Mouse (Mus musculus): ENCODE results near the gene Ddx39b. TPM values are rescaled to one million over a fixed set of nuclear protein-coding genes. Genes with fewer than 3 reads are reported as not detected.
A peak's percentile ranks its signal among the peaks of the same experiment; 100 is the strongest.
"Not testable (repeated sequence)": the region's sequence is repeated elsewhere in the genome, so short reads cannot be mapped to it uniquely, and the experiment has no call there.

Gene Ddx39b
- total and polyA plus RNA-seq, 2 experiments from 2014 or later = 336 to 382 TPM

DNA sequence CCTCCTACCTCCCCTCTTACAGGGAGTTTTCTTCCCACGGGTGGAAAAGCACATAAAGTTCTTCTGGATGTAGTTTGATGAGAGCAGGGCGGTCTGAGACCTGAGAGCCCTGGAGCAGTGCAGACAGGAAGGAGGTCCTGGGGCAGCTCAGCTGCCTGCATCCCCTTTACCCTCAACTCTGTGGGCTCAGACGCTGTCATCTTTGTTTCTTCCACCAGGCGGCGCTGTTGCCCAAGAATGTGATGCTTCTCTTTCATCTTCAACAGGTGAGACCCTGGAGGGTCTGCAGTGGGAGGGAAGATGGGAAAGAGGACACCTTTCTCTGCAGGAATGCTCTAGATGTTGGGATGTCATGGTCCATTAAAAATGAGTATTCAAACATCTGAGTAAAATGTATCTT lies 54.2 kb downstream of the Ddx39b start:
- not testable (repeated sequence) for H3K4me1 ChIP-seq (ENCODE audit: insufficient read depth); H3K4me2 ChIP-seq (ENCODE audit: low read depth); H3K36me3 ChIP-seq (ENCODE audit: insufficient read depth); H3K9ac ChIP-seq; H3K27ac ChIP-seq (ENCODE audit: low read depth, low read length); H3K4me3 ChIP-seq (ENCODE audit: low read depth, low read length); H3K27me3 ChIP-seq (ENCODE audit: insufficient read depth, low read length); H3K9me3 ChIP-seq (ENCODE audit: low read length); ATAC-seq
- 6% methylated on average over 5 of the region's 5 CpGs for WGBS
- TF ChIP-seq CTCF (IDR thresholded peaks at IDR 0.05; ENCODE audit: low read depth) = peak; percentile 80
- peak; percentile 18 for DNase-seq

DNA sequence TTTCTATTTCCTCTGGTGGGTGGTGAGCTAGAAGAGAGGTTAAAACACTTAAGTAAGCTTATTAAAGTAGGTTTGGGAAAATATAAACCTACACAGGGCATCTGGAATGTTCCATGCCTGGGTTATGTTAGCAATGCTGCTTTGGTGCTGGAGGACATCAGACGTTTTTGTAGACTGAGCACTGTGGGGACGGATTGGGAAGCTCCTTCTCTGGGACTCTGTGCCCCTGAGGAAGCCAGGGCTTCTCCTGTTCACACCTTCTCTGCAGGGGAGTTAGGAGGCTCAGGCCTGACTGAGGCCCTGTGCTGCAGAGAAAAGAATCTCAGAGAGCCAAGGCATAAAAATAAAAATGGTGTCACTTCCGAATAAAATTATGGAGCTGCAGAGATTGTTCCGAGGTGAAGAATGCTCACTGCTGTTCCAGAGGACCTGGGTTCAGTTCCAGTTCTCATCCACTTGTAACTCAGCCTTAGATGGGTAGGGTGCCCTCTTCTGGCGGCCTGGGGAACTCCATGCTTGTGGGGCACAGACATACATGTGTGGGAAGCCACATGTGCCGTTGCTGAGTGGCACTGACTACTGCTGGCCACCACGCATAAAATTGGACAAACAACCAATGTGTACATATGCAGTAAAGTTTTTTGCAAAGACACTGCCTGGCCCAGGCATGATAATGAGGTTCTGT lies 58.9 kb downstream of the Ddx39b start:
- not testable (repeated sequence) for H3K27me3 ChIP-seq (ENCODE audit: insufficient read depth, low read length); DNase-seq; H3K4me3 ChIP-seq (ENCODE audit: low read depth, low read length); ATAC-seq; H3K4me2 ChIP-seq (ENCODE audit: low read depth); H3K36me3 ChIP-seq (ENCODE audit: insufficient read depth); H3K9me3 ChIP-seq (ENCODE audit: low read length); H3K27ac ChIP-seq (ENCODE audit: low read depth, low read length); H3K9ac ChIP-seq; H3K4me1 ChIP-seq (ENCODE audit: insufficient read depth)
- 88% methylated on average over 7 of the region's 7 CpGs for whole genome bisulfite sequencing

DNA sequence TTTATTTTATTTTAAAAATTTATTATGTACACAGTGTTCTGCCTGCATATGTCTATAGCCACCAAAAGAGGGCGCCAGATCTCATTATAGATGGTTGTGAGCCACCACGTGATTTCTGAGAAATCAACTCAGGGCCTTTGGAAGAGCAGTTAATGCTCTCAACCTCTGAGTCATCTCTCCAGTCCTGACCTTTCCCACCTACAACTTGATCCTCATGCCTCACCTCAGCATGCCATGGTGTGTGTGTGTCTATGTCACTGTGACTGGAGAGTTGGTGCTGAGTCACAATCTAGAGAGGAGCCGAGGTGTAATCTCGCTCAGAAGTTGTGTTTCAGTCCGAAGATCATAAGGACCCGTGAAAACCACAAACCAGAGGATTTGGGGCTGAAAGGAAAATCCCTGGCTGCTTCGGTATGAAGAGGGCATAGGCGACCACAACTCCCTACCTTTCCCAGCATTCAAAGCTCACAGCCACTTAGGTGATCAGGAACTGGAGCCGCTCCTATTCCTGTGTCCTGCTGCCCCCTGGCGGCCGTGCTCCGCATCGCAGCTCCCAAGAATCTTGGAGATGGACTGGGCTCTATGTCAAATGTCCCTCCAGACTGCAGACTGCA lies 60.2 kb downstream of the Ddx39b start:
- no peak overlapping the region for H3K4me3 ChIP-seq (ENCODE audit: low read depth, low read length)
- no peak; the same call in 1 of the 2 replicates for ATAC-seq
- TF ChIP-seq CTCF (IDR thresholded peaks at IDR 0.05; ENCODE audit: low read depth) = peak; percentile 88
- DNase-seq = peak; percentile 70
- H3K27ac ChIP-seq (ENCODE audit: low read depth, low read length) = no peak overlapping the region
- H3K9me3 ChIP-seq (ENCODE audit: low read length) = no peaks in the 10 kb centered on the region
- H3K9ac ChIP-seq = no peak overlapping the region
- no peaks in the 10 kb centered on the region for H3K36me3 ChIP-seq (ENCODE audit: insufficient read depth)
- no peaks in the 10 kb centered on the region for H3K27me3 ChIP-seq (ENCODE audit: insufficient read depth, low read length)
- no peak overlapping the region for H3K4me2 ChIP-seq (ENCODE audit: low read depth)
- 25% methylated on average over 13 of the region's 13 CpGs for WGBS
- H3K4me1 ChIP-seq (ENCODE audit: insufficient read depth) = no peaks in the 10 kb centered on the region

DNA sequence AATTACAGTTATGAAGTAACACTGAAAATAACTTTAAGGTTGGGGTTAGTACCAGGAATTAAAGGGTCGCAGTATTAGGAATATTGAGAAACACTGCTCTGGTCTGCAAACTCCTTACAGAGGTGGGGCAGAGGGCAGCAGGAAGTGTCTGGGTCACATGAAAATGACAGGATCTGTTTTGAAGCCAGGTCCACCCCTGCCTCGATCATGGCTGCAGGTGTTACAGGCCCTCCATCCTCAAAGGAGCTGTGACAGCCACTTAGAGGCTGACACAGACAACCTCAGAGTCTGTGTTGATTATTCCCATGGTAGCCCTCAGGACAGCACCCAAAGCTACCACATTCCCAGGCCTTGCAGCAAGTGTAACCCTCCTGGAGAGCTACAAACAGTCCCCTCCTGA lies 61.7 kb downstream of the Ddx39b start:
- 82% methylated on average over 2 of the region's 2 CpGs for WGBS
- Histone ChIP-seq H3K4me1 (ENCODE audit: insufficient read depth) (no peaks in the 10 kb centered on the region), H3K27me3 (ENCODE audit: insufficient read depth, low read length) (no peaks in the 10 kb centered on the region), H3K4me3 (ENCODE audit: low read depth, low read length) (no peak overlapping the region), H3K4me2 (ENCODE audit: low read depth) (no peak overlapping the region), H3K36me3 (ENCODE audit: insufficient read depth) (no peaks in the 10 kb centered on the region), H3K27ac (ENCODE audit: low read depth, low read length) (no peak overlapping the region), H3K9me3 (ENCODE audit: low read length) (no peaks in the 10 kb centered on the region), H3K9ac (no peak overlapping the region)
- TF ChIP-seq CTCF (IDR thresholded peaks at IDR 0.05; ENCODE audit: low read depth) = no peak
- DNase-seq (no peak), ATAC-seq (no peak)

Small RNA genes within 50 kb of the gene (microRNA-seq; reads per million reads assigned to microRNA genes)
- 0 reads per million in 2 experiments for gene Mir6973a
- gene Mir6974 = 0 reads per million in 2 experiments
- 0.77 to 3.5 reads per million in 2 experiments for gene Mir6975
- gene Mir8094 = 0.39 to 0.49 reads per million in 2 experiments

Other genes with a start within 250 kb of the Ddx39b start
Only the 30 nearest of the 35 such genes appear.
- 1.3 and 2.2 TPM in 2 replicates for gene Msh5, start 195.0 kb upstream of the Ddx39b start, total RNA-seq (2014; rRNA removed)
- gene Msh5, start 195.0 kb upstream of the Ddx39b start, polyA plus RNA-seq (2015; fragmentation: Nextera tagmentation; extraction: Ambion mirVana) = 1.1 and 1.3 TPM in 2 replicates
- gene Clic1, start 191.8 kb upstream of the Ddx39b start, total RNA-seq (2014; rRNA removed) = 26.8 and 29.3 TPM in 2 replicates
- gene Clic1, start 191.8 kb upstream of the Ddx39b start, polyA plus RNA-seq (2015; fragmentation: Nextera tagmentation; extraction: Ambion mirVana) = 47.9 and 50.5 TPM in 2 replicates
- gene Ddah2, start 182.7 kb upstream of the Ddx39b start, total RNA-seq (2014; rRNA removed) = 167 and 220 TPM in 2 replicates
- 261 and 299 TPM in 2 replicates for gene Ddah2, start 182.7 kb upstream of the Ddx39b start, polyA plus RNA-seq (2015; fragmentation: Nextera tagmentation; extraction: Ambion mirVana)
- not detected in 2 replicates for gene Ly6g6c, start 176.4 kb upstream of the Ddx39b start, total RNA-seq (2014; rRNA removed)
- not detected in 2 replicates for gene Ly6g6c, start 176.4 kb upstream of the Ddx39b start, polyA plus RNA-seq (2015; fragmentation: Nextera tagmentation; extraction: Ambion mirVana)
- gene Mpig6b, start 175.6 kb upstream of the Ddx39b start, total RNA-seq (2014; rRNA removed) = not detected in 2 replicates
- 0.08 TPM in 2 replicates for gene Mpig6b, start 175.6 kb upstream of the Ddx39b start, polyA plus RNA-seq (2015; fragmentation: Nextera tagmentation; extraction: Ambion mirVana)
- gene Ly6g6e, start 164.8 kb upstream of the Ddx39b start, total RNA-seq (2014; rRNA removed) = 0.38 and 3.9 TPM in 2 replicates
- gene Ly6g6e, start 164.8 kb upstream of the Ddx39b start, polyA plus RNA-seq (2015; fragmentation: Nextera tagmentation; extraction: Ambion mirVana) = 2.9 and 3.9 TPM in 2 replicates
- gene Ly6g6d, start 163.7 kb upstream of the Ddx39b start, total RNA-seq (2014; rRNA removed) = 3.8 TPM in 1 of 2 replicates, not detected in the other
- gene Ly6g6d, start 163.7 kb upstream of the Ddx39b start, polyA plus RNA-seq (2015; fragmentation: Nextera tagmentation; extraction: Ambion mirVana) = 1.2 and 1.6 TPM in 2 replicates
- 0.23 TPM in 1 of 2 replicates, not detected in the other for gene Ly6g6f, start 156.1 kb upstream of the Ddx39b start, total RNA-seq (2014; rRNA removed)
- gene Ly6g6f, start 156.1 kb upstream of the Ddx39b start, polyA plus RNA-seq (2015; fragmentation: Nextera tagmentation; extraction: Ambion mirVana) = not detected in 2 replicates
- 139 and 202 TPM in 2 replicates for gene Abhd16a, start 152.5 kb upstream of the Ddx39b start, total RNA-seq (2014; rRNA removed)
- gene Abhd16a, start 152.5 kb upstream of the Ddx39b start, polyA plus RNA-seq (2015; fragmentation: Nextera tagmentation; extraction: Ambion mirVana) = 92.8 and 96.3 TPM in 2 replicates
- not detected in 2 replicates for gene Ly6g5c, start 133.5 kb upstream of the Ddx39b start, total RNA-seq (2014; rRNA removed)
- not detected in 2 replicates for gene Ly6g5c, start 133.5 kb upstream of the Ddx39b start, polyA plus RNA-seq (2015; fragmentation: Nextera tagmentation; extraction: Ambion mirVana)
- 0.54 and 1.1 TPM in 2 replicates for gene Ly6g5b, start 126.3 kb upstream of the Ddx39b start, total RNA-seq (2014; rRNA removed)
- gene Ly6g5b, start 126.3 kb upstream of the Ddx39b start, polyA plus RNA-seq (2015; fragmentation: Nextera tagmentation; extraction: Ambion mirVana) = 0.55 and 1.1 TPM in 2 replicates
- 16.9 and 20.5 TPM in 2 replicates for gene Gpank1, start 120.3 kb upstream of the Ddx39b start, total RNA-seq (2014; rRNA removed)
- gene Gpank1, start 120.3 kb upstream of the Ddx39b start, polyA plus RNA-seq (2015; fragmentation: Nextera tagmentation; extraction: Ambion mirVana) = 19.7 and 20.8 TPM in 2 replicates
- 240 and 247 TPM in 2 replicates for gene Csnk2b, start 119.7 kb upstream of the Ddx39b start, total RNA-seq (2014; rRNA removed)
- 334 and 335 TPM in 2 replicates for gene Csnk2b, start 119.7 kb upstream of the Ddx39b start, polyA plus RNA-seq (2015; fragmentation: Nextera tagmentation; extraction: Ambion mirVana)
- 15.3 and 26.2 TPM in 2 replicates for gene D17H6S53E, start 115.4 kb upstream of the Ddx39b start, total RNA-seq (2014; rRNA removed)
- gene D17H6S53E, start 115.4 kb upstream of the Ddx39b start, polyA plus RNA-seq (2015; fragmentation: Nextera tagmentation; extraction: Ambion mirVana) = 7.4 and 8.0 TPM in 2 replicates
- gene Apom, start 109.7 kb upstream of the Ddx39b start, total RNA-seq (2014; rRNA removed) = 0.71 and 0.77 TPM in 2 replicates
- gene Apom, start 109.7 kb upstream of the Ddx39b start, polyA plus RNA-seq (2015; fragmentation: Nextera tagmentation; extraction: Ambion mirVana) = not detected in 2 replicates
- 285 and 340 TPM in 2 replicates for gene Bag6, start 106.6 kb upstream of the Ddx39b start, total RNA-seq (2014; rRNA removed)
- gene Bag6, start 106.6 kb upstream of the Ddx39b start, polyA plus RNA-seq (2015; fragmentation: Nextera tagmentation; extraction: Ambion mirVana) = 68.2 and 71.9 TPM in 2 replicates
- gene Prrc2a, start 76.8 kb upstream of the Ddx39b start, total RNA-seq (2014; rRNA removed) = 112 and 155 TPM in 2 replicates
- gene Prrc2a, start 76.8 kb upstream of the Ddx39b start, polyA plus RNA-seq (2015; fragmentation: Nextera tagmentation; extraction: Ambion mirVana) = 56.7 and 85.3 TPM in 2 replicates
- gene Aif1, start 65.7 kb upstream of the Ddx39b start, total RNA-seq (2014; rRNA removed) = 1.9 and 3.6 TPM in 2 replicates
- gene Aif1, start 65.7 kb upstream of the Ddx39b start, polyA plus RNA-seq (2015; fragmentation: Nextera tagmentation; extraction: Ambion mirVana) = 8.4 and 10.0 TPM in 2 replicates
- 15.7 and 17.4 TPM in 2 replicates for gene Lst1, start 53.3 kb upstream of the Ddx39b start, total RNA-seq (2014; rRNA removed)
- 11.4 and 12.7 TPM in 2 replicates for gene Lst1, start 53.3 kb upstream of the Ddx39b start, polyA plus RNA-seq (2015; fragmentation: Nextera tagmentation; extraction: Ambion mirVana)
- gene Ltb, start 47.3 kb upstream of the Ddx39b start, total RNA-seq (2014; rRNA removed) = 0.76 and 1.1 TPM in 2 replicates
- gene Ltb, start 47.3 kb upstream of the Ddx39b start, polyA plus RNA-seq (2015; fragmentation: Nextera tagmentation; extraction: Ambion mirVana) = 0.64 and 1.1 TPM in 2 replicates
- gene Tnf, start 39.7 kb upstream of the Ddx39b start, total RNA-seq (2014; rRNA removed) = 0.71 TPM in 1 of 2 replicates, not detected in the other
- 0.09 TPM in 1 of 2 replicates, not detected in the other for gene Tnf, start 39.7 kb upstream of the Ddx39b start, polyA plus RNA-seq (2015; fragmentation: Nextera tagmentation; extraction: Ambion mirVana)
- gene Lta, start 36.4 kb upstream of the Ddx39b start, total RNA-seq (2014; rRNA removed) = 0.38 TPM in 1 of 2 replicates, not detected in the other
- 0.50 and 0.80 TPM in 2 replicates for gene Lta, start 36.4 kb upstream of the Ddx39b start, polyA plus RNA-seq (2015; fragmentation: Nextera tagmentation; extraction: Ambion mirVana)
- not detected in 2 replicates for gene Gm16181, start 20.9 kb upstream of the Ddx39b start, total RNA-seq (2014; rRNA removed)
- not detected in 2 replicates for gene Gm16181, start 20.9 kb upstream of the Ddx39b start, polyA plus RNA-seq (2015; fragmentation: Nextera tagmentation; extraction: Ambion mirVana)
- 59.7 and 81.4 TPM in 2 replicates for gene Atp6v1g2, start 8.1 kb upstream of the Ddx39b start, total RNA-seq (2014; rRNA removed)
- 121 and 146 TPM in 2 replicates for gene Atp6v1g2, start 8.1 kb upstream of the Ddx39b start, polyA plus RNA-seq (2015; fragmentation: Nextera tagmentation; extraction: Ambion mirVana)
- 17.1 and 24.5 TPM in 2 replicates for gene Nfkbil1, start 6.0 kb upstream of the Ddx39b start, total RNA-seq (2014; rRNA removed)
- 12.3 and 12.4 TPM in 2 replicates for gene Nfkbil1, start 6.0 kb upstream of the Ddx39b start, polyA plus RNA-seq (2015; fragmentation: Nextera tagmentation; extraction: Ambion mirVana)
- 54.9 and 63.3 TPM in 2 replicates for gene H2-D1, start 21.0 kb downstream of the Ddx39b start, total RNA-seq (2014; rRNA removed)
- 74.5 and 95.9 TPM in 2 replicates for gene H2-D1, start 21.0 kb downstream of the Ddx39b start, polyA plus RNA-seq (2015; fragmentation: Nextera tagmentation; extraction: Ambion mirVana)
- gene H2-Q1, start 78.7 kb downstream of the Ddx39b start, total RNA-seq (2014; rRNA removed) = 0.46 and 1.00 TPM in 2 replicates
- gene H2-Q1, start 78.7 kb downstream of the Ddx39b start, polyA plus RNA-seq (2015; fragmentation: Nextera tagmentation; extraction: Ambion mirVana) = 0.45 and 0.74 TPM in 2 replicates
- gene H2-Q2, start 100.5 kb downstream of the Ddx39b start, total RNA-seq (2014; rRNA removed) = 5.5 and 16.2 TPM in 2 replicates
- gene H2-Q2, start 100.5 kb downstream of the Ddx39b start, polyA plus RNA-seq (2015; fragmentation: Nextera tagmentation; extraction: Ambion mirVana) = 4.5 and 8.0 TPM in 2 replicates
- gene H2-Q4, start 137.9 kb downstream of the Ddx39b start, total RNA-seq (2014; rRNA removed) = 3.2 and 5.1 TPM in 2 replicates
- gene H2-Q4, start 137.9 kb downstream of the Ddx39b start, polyA plus RNA-seq (2015; fragmentation: Nextera tagmentation; extraction: Ambion mirVana) = 0.84 and 1.3 TPM in 2 replicates
- gene H2-Q6, start 183.1 kb downstream of the Ddx39b start, total RNA-seq (2014; rRNA removed) = 0.15 and 0.43 TPM in 2 replicates
- 0.47 and 0.80 TPM in 2 replicates for gene H2-Q6, start 183.1 kb downstream of the Ddx39b start, polyA plus RNA-seq (2015; fragmentation: Nextera tagmentation; extraction: Ambion mirVana)